In genomic region chr5:114512756-114513155, GRCm38 (mm10) we compare ENCODE assay signal across 9 mouse cellular contexts. TPM values are rescaled to one million over a fixed set of nuclear protein-coding genes. Genes with fewer than 3 reads are reported as not detected.
DNase-seq lines count a peak whose midpoint lies in the region; ATAC-seq and TF ChIP-seq lines count a peak whose summit lies in the region.
"Had no signal": no experiment of that assay in that cellular context is flagged by ENCODE, and none has a peak within 500 bp of the region (broad histone marks: within the 10 kb centered on the region; RNA-seq: fewer than 3 reads in every experiment).

No protein-coding gene starts in this region.

- intact Hi-C loops in heart, postnatal 36 days (cut with DNase I): no loop called here

- no peaks in the 10 kb centered on the region for H3K36me3 ChIP-seq in intestine, postnatal 0 days (ENCODE audit: control insufficient read depth, insufficient read depth)
- H3K36me3 ChIP-seq: liver, embryonic 15.5 days had no signal

- ATAC-seq in intestine, postnatal 0 days: peak; percentile 64

- H3K4me2 ChIP-seq in intestine, postnatal 0 days (replicated peaks; ENCODE audit: low read depth): peak overlapping the region; percentile 44
- H3K4me2 ChIP-seq: liver, embryonic 15.5 days had no signal

- no peaks in the 10 kb centered on the region for H3K9me3 ChIP-seq in intestine, postnatal 0 days (ENCODE audit: control insufficient read depth)
- H3K9me3 ChIP-seq: liver, embryonic 15.5 days had no signal

- no peak overlapping the region for H3K27ac ChIP-seq in intestine, postnatal 0 days (ENCODE audit: low read depth, low read length)
- H3K27ac ChIP-seq: liver, embryonic 15.5 days had no signal

- no peak overlapping the region for H3K4me3 ChIP-seq in lung, adult 2 months (replicated peaks; ENCODE audit: extremely low read depth, low read depth, low read length)
- no peak overlapping the region for H3K4me3 ChIP-seq in intestine, postnatal 0 days (ENCODE audit: low read depth, low read length)
- H3K4me3 ChIP-seq: liver, embryonic 15.5 days had no signal

- H3K9ac ChIP-seq in intestine, postnatal 0 days (ENCODE audit: low read depth, low read length): no peak overlapping the region
- H3K9ac ChIP-seq: liver, embryonic 15.5 days had no signal

- TF ChIP-seq POLR2A in lung, adult 2 months (IDR thresholded peaks at IDR 0.05; ENCODE audit: borderline replicate concordance, extremely low read depth, low read depth, low read length): no peak

- 16% methylated on average over 9 of the region's 9 CpGs for WGBS in lung, adult 2 months
- WGBS in intestine, postnatal 0 days: 11% methylated on average over 9 of the region's 9 CpGs

- H3K27me3 ChIP-seq in intestine, postnatal 0 days (replicated peaks; ENCODE audit: control insufficient read depth, insufficient read depth, low read length): no peaks in the 10 kb centered on the region

- DNase-seq in lung, adult 18-20 months: peak; percentile 29 to 55
- no peak for DNase-seq in lung, adult 2 months
- peak; percentile 48 for DNase-seq in brain, adult 2 months (ENCODE audit: low read depth, low spot score)
- peak; percentile 24 for DNase-seq in right cerebral cortex, postnatal 14 days
- no peak for DNase-seq in heart, postnatal 36 days
- no peak for DNase-seq in layer of hippocampus, postnatal 36 days
- no peak for DNase-seq in urinary bladder, postnatal 25 days (ENCODE audit: low spot score)

- TF ChIP-seq CTCF in lung, adult 2 months (IDR thresholded peaks at IDR 0.05; ENCODE audit: insufficient read depth, low read length): no peak
- no peak for TF ChIP-seq CTCF in intestine, postnatal 0 days (IDR thresholded peaks at IDR 0.05; ENCODE audit: low read depth)

- H3K4me1 ChIP-seq in lung, adult 2 months (ENCODE audit: control insufficient read depth, insufficient read depth, low read length): no peaks in the 10 kb centered on the region
- H3K4me1 ChIP-seq in intestine, postnatal 0 days (replicated peaks; ENCODE audit: control insufficient read depth, insufficient read depth, low read length): no peaks in the 10 kb centered on the region
- H3K4me1 ChIP-seq: liver, embryonic 15.5 days had no signal

RNA-seq across cellular contexts. Expression of gene Fam222a, which starts 55.1 kb away (rescaled TPM):
- polyA plus RNA-seq in lung, adult 2 months (2012; rRNA removed): 7.6 and 8.0 TPM in 2 replicates
- 2.3 and 3.2 TPM in 2 replicates for polyA plus RNA-seq in intestine, postnatal 0 days (2015; fragmentation: Nextera tagmentation; extraction: Ambion mirVana)
- total RNA-seq in heart, postnatal 36 days (2021): 1 to 10 TPM; 1.6 to 1.9 TPM
- 1 to 10 TPM; 4.6 to 5.8 TPM for total RNA-seq in layer of hippocampus, postnatal 36 days (2021)

Comparison
In these comparisons a context has a peak if more than half of its experiments do, and no peak if none do; other contexts are left out.
1. DNase-seq: peak in lung, adult 18-20 months (2 of 2), brain, adult 2 months (single experiment) and right cerebral cortex, postnatal 14 days (single experiment); none in lung, adult 2 months (single experiment), heart, postnatal 36 days (0 of 2), layer of hippocampus, postnatal 36 days (0 of 2) and urinary bladder, postnatal 25 days (single experiment).